Mouse (Mus musculus) brain, embryonic 14.5 days (tissue): ENCODE data around the gene Rab11fip3.

ENCODE experiments used
- CTCF ChIP-seq: fragments of 200-500 bp; IDR thresholded peaks from 2 replicates; pipeline ENCODE4 v1.5.1; 2012; ENCODE audit warnings: inconsistent platforms, mild to moderate bottlenecking, moderate library complexity, borderline replicate concordance; ENCODE audit not compliant: insufficient read depth, insufficient read length; ENCODE audit errors: extremely low read depth
- POLR2A ChIP-seq: fragments of 200-500 bp; IDR thresholded peaks from 2 replicates; pipeline ENCODE4 v1.6.1; 2012; ENCODE audit warnings: mild to moderate bottlenecking, inconsistent platforms, borderline replicate concordance; ENCODE audit not compliant: poor library complexity, insufficient read depth, insufficient read length, severe bottlenecking; ENCODE audit errors: extremely low read depth

DNA sequence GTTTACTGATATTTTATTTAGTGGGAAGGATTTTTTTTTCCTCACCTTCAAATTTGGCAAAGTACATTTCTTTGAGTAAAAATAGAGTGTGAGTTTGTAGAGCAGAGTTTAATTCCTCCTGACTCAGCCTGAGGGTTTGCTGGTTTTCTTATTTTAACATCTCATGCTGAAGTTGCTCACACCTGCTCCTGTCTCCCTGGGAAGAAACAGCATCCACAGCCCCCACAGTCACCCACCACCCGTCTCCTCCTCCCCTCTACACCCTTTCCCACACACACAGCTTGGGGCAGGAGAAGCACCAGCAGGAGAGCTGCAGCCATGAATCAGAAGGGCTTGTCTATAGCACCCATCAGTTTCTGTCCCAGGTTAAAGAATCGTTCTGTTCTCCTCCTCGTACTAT, 5.9 kb upstream of the Rab11fip3 start:
- TF ChIP-seq CTCF (no peak), POLR2A (no peak)
